Mouse (Mus musculus): ENCODE data around the gene Ifih1.

Ifih1 gene

GRCm38 (mm10) chr2:62548104-62548503, 98.0 kb downstream of the Ifih1 start:
- DNase-seq, result no peak
